Mouse (Mus musculus) hindbrain, embryonic 13.5 days (tissue): ENCODE results near the gene Gm11595. TPM values are rescaled to one million over a fixed set of nuclear protein-coding genes. Genes with fewer than 3 reads are reported as not detected.
"Not testable (repeated sequence)": the region's sequence is repeated elsewhere in the genome, so short reads cannot be mapped to it uniquely, and the experiment has no call there.

Experiments used
- ATAC-seq: fragments of 200-750 bp; cut with Nextera tagmentation; 2 replicates; pipeline ENCODE4 v1.8.0; 2017; ENCODE audit warnings: moderate TSS enrichment; ENCODE audit not compliant: low FRiP score
- H3K27ac ChIP-seq: fragments of 300-500 bp; sonication (generic); 2 replicates; pipeline ENCODE4 v1.5.1; 2015; ENCODE audit warnings: inconsistent platforms, mild to moderate bottlenecking, moderate library complexity
- H3K27me3 ChIP-seq: fragments of 300-500 bp; sonication (generic); 2 replicates; pipeline ENCODE4 v1.6.1; 2015; ENCODE audit warnings: mild to moderate bottlenecking, inconsistent platforms
- H3K36me3 ChIP-seq: fragments of 300-500 bp; sonication (generic); 2 replicates; pipeline ENCODE4 v1.6.1; 2015; ENCODE audit warnings: mild to moderate bottlenecking, inconsistent platforms
- H3K4me1 ChIP-seq: fragments of 300-500 bp; sonication (generic); replicated peaks from 2 replicates; pipeline ENCODE4 v1.6.1; 2015; ENCODE audit warnings: inconsistent platforms
- H3K4me2 ChIP-seq: fragments of 300-500 bp; sonication (generic); 2 replicates; pipeline ENCODE4 v1.6.1; 2015; ENCODE audit warnings: inconsistent platforms, mild to moderate bottlenecking, moderate library complexity
- H3K4me3 ChIP-seq: fragments of 300-500 bp; sonication (generic); 2 replicates; pipeline ENCODE4 v1.5.1; 2015; ENCODE audit warnings: mild to moderate bottlenecking, inconsistent platforms
- H3K9ac ChIP-seq: fragments of 300-500 bp; sonication (generic); 2 replicates; pipeline ENCODE4 v1.6.1; 2015; ENCODE audit warnings: mild to moderate bottlenecking, inconsistent platforms
- H3K9me3 ChIP-seq: fragments of 300-500 bp; sonication (generic); 2 replicates; pipeline ENCODE4 v1.6.1; 2016; ENCODE audit warnings: inconsistent platforms
- WGBS: fragments of 180-500 bp; shearing (Covaris S2); methylation state at CpG from one replicate; pipeline ENCODE4 v1.1.7; 2015; 5-methylcytosine and 5-hydroxymethylcytosine counted together
- polyA plus RNA-seq: library from polyadenylated mRNA; unstranded; fragments of >200 nt; fragmentation: Nextera tagmentation; extraction: Ambion mirVana; gene quantifications from 2 replicates; pipeline ENCODE4 v1.2.1, GENCODE M21; 2015

The Gm11595 gene
- not detected in 2 replicates for polyA plus RNA-seq

DNA sequence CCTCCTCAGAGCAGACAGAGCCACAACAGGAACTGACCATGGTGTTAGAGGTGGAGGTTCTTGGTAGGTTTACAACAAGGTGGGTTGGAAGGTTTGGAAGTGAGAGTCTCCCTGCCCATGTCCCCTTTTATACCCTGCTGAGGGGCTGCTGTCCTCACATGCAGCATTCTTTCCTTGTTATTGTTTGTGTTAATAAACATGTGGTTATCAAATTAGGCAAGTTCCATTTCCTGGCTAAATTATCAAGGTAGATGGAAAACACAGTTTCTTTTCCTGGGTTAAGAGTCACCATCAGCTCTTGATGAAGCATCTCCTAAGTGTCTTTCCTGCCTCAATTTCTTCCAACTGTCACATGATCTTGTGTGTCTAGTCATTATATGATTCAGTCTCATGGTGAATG is at the start of gene Gm11595:
Gm11595 (minus strand) TSS at position 101 of the 400 bp plus-strand sequence.
- H3K4me1 ChIP-seq, H3K9me3 ChIP-seq, ATAC-seq, H3K27ac ChIP-seq, H3K4me3 ChIP-seq, H3K36me3 ChIP-seq, H3K9ac ChIP-seq, H3K27me3 ChIP-seq, H3K4me2 ChIP-seq: not testable (repeated sequence)

DNA sequence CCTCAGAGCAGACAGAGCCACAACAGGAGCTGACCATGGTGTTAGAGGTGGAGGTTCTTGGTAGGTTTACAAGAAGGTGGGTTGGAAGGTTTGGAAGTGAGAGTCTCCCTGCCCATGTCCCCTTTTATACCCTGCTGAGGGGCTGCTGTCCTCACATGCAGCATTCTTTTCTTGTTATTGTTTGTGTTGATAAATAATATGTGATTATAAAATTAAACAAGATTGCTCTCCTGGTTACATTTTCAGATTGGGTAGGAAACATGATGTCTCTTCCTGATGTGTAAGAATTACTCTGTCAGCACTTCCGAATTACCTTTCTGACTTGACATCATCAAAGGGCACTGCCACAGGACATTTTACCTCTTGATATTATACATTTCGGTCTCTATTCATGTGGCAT is 42.9 kb upstream of the Gm11595 start, which contains the start of gene Gm11564:
Gm11564 (minus strand) TSS at position 101 of the 400 bp plus-strand sequence.
- not testable (repeated sequence) for H3K9ac ChIP-seq, H3K9me3 ChIP-seq, H3K4me2 ChIP-seq, H3K4me3 ChIP-seq, H3K27ac ChIP-seq, H3K27me3 ChIP-seq, H3K4me1 ChIP-seq, H3K36me3 ChIP-seq, ATAC-seq
- WGBS = 90% methylated on average over 2 of the region's 2 CpGs

DNA sequence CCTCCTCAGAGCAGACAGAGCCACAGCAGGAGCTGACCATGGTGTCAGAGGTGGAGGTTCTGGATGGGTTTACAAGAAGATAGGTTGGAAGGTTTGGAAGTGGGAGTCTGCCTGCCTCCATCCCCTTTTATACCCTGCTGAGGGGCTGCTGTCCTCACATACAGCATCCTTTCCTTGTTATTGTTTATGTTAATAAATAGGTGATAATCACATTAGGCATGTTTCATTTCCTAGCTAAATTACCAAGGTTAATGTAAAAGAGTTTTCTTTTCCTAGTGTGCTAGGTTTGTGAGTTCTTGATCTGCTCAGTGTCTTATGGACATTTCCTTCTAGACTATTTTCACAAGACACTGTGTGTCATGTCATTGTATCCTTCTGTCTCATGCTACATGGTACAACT is 37.1 kb upstream of the Gm11595 start, which contains the start of gene Krtap4-13:
Krtap4-13 (minus strand) TSS at position 101 of the 400 bp plus-strand sequence.
- H3K36me3 ChIP-seq, H3K4me2 ChIP-seq, ATAC-seq, H3K27me3 ChIP-seq, H3K9ac ChIP-seq, H3K9me3 ChIP-seq, H3K4me1 ChIP-seq, H3K4me3 ChIP-seq, H3K27ac ChIP-seq: not testable (repeated sequence)

DNA sequence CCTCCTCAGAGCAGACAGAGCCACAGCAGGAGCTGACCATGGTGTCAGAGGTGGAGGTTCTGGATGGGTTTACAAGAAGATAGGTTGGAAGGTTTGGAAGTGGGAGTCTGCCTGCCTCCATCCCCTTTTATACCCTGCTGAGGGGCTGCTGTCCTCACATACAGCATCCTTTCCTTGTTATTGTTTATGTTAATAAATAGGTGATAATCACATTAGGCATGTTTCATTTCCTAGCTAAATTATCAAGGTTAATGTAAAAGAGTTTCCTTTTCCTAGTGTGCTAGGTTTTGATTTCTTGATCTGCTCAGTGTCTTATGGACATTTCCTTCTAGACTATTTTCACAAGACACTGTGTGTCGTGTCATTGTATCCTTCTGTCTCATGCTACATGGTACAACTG is 31.6 kb upstream of the Gm11595 start, which contains the start of gene Gm11554:
Gm11554 (minus strand) TSS at position 101 of the 400 bp plus-strand sequence.
- no CpG with 5 or more reads among the region's 1 CpGs for WGBS
- not testable (repeated sequence) for H3K4me2 ChIP-seq, H3K27ac ChIP-seq, H3K9me3 ChIP-seq, H3K4me1 ChIP-seq, H3K27me3 ChIP-seq, ATAC-seq, H3K9ac ChIP-seq, H3K4me3 ChIP-seq, H3K36me3 ChIP-seq

DNA sequence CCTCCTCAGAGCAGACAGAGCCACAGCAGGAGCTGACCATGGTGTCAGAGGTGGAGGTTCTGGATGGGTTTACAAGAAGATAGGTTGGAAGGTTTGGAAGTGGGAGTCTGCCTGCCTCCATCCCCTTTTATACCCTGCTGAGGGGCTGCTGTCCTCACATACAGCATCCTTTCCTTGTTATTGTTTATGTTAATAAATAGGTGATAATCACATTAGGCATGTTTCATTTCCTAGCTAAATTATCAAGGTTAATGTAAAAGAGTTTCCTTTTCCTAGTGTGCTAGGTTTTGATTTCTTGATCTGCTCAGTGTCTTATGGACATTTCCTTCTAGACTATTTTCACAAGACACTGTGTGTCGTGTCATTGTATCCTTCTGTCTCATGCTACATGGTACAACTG is 26.1 kb upstream of the Gm11595 start, which contains the start of gene Gm11569:
Gm11569 (minus strand) TSS at position 101 of the 400 bp plus-strand sequence.
- not testable (repeated sequence) for ATAC-seq, H3K9me3 ChIP-seq, H3K4me1 ChIP-seq, H3K27ac ChIP-seq, H3K4me3 ChIP-seq, H3K27me3 ChIP-seq, H3K4me2 ChIP-seq, H3K36me3 ChIP-seq, H3K9ac ChIP-seq
- WGBS = no CpG with 5 or more reads among the region's 1 CpGs

DNA sequence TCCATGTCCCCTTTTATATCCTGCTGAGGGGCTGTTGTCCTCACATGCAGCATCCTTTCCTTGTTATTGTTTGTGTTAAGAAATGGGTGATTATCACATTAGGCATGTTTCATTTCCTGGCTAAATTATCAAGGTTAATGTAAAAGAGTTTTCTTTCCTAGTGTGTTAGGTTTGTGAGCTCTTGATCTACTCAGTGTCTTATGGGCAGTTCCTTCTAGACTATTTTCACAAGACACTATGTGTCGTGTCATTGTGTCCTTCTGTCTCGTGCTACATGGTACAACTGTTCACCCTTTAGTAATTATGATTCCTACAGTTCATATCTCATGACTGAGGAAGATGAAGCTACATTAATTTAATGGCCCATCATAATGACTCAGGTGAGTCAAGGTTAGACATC is 20.7 kb upstream of the Gm11595 start, which contains the start of gene Gm11596:
Gm11596 (minus strand) TSS at position 101 of the 400 bp plus-strand sequence.
- 90% methylated on average over 2 of the region's 2 CpGs for WGBS
- ATAC-seq = no peak
- H3K9me3 ChIP-seq = no peaks in the 10 kb centered on the region
- no peaks in the 10 kb centered on the region for H3K4me1 ChIP-seq
- H3K36me3 ChIP-seq = no peaks in the 10 kb centered on the region
- H3K4me3 ChIP-seq = no peak within 1 kb of the TSS
- H3K4me2 ChIP-seq = no peak within 1 kb of the TSS
- no peaks in the 10 kb centered on the region for H3K27me3 ChIP-seq
- no peak within 1 kb of the TSS for H3K9ac ChIP-seq
- H3K27ac ChIP-seq = no peak within 1 kb of the TSS

DNA sequence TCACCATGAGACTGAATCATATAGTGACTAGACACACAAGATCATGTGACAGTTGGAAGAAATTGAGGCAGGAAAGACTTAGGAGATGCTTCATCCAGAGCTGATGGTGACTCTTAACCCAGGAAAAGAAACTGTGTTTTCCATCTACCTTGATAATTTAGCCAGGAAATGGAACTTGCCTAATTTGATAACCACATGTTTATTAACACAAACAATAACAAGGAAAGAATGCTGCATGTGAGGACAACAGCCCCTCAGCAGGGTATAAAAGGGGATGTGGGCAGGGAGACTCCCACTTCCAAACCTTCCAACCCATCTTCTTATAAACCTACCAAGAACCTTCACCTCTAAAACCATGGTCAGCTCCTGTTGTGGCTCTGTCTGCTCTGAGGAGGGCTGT is 12.2 kb upstream of the Gm11595 start, which contains the start of gene Krtap4-9:
Krtap4-9 (plus strand) TSS at position 301 of the 400 bp plus-strand sequence.
- H3K4me1 ChIP-seq, H3K36me3 ChIP-seq, ATAC-seq, H3K27ac ChIP-seq, H3K9me3 ChIP-seq, H3K27me3 ChIP-seq, H3K9ac ChIP-seq, H3K4me3 ChIP-seq, H3K4me2 ChIP-seq: not testable (repeated sequence)

DNA sequence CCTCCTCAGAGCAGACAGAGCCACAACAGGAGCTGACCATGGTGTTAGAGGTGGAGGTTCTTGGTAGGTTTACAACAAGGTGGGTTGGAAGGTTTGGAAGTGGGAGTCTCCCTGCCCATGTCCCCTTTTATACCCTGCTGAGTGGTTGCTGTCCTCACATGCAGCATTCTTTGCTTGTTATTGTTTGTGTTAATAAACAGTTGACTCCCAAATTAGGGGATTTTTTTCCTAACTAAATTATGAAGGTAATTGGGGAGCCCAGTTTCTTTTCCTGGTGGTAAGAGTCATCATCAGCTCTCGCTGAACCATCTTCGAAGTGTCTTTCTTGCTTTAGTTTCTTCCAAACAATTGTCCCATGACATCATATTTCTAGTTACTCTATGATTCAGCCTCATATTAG is 7.9 kb upstream of the Gm11595 start, which contains the start of gene Krtap4-8:
Krtap4-8 (minus strand) TSS at position 101 of the 400 bp plus-strand sequence.
- Histone ChIP-seq H3K27me3 (no peaks in the 10 kb centered on the region), H3K4me1 (no peaks in the 10 kb centered on the region; the same call in 1 of the 2 replicates), H3K9ac (no peak within 1 kb of the TSS), H3K9me3 (no peaks in the 10 kb centered on the region), H3K4me2 (no peak within 1 kb of the TSS), H3K4me3 (no peak within 1 kb of the TSS), H3K36me3 (no peaks in the 10 kb centered on the region), H3K27ac (no peak within 1 kb of the TSS)
- WGBS = 93% methylated on average over 2 of the region's 2 CpGs
- no peak for ATAC-seq

DNA sequence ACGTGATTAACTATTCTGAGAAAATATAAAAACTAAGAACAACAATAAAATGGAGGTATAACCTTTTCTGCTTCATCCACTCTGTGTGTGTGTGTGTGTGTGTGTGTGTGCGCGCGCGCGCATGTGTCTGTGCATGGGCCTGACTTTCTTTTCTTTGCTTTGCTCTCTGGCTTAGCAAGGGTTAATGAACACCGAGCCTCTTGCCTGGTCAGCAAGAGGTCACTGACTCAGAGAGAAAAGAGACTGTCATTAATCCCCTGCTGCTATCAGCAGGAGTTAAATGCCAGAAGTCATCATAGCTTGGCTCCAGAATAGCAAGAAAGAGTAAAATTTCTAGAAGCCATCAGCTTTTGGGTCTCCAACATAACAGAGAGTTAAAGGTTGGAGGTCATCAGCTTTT is 5.7 kb upstream of the Gm11595 start:
- no peaks in the 10 kb centered on the region; the same call in 1 of the 2 replicates for H3K4me1 ChIP-seq
- H3K9ac ChIP-seq = no peak overlapping the region
- ATAC-seq = no peak
- no peak overlapping the region for H3K27ac ChIP-seq
- H3K36me3 ChIP-seq = no peaks in the 10 kb centered on the region
- H3K4me2 ChIP-seq = no peak overlapping the region
- no peak overlapping the region for H3K4me3 ChIP-seq
- WGBS = 33% methylated on average over 7 of the region's 7 CpGs
- no peaks in the 10 kb centered on the region for H3K27me3 ChIP-seq
- H3K9me3 ChIP-seq = no peaks in the 10 kb centered on the region

DNA sequence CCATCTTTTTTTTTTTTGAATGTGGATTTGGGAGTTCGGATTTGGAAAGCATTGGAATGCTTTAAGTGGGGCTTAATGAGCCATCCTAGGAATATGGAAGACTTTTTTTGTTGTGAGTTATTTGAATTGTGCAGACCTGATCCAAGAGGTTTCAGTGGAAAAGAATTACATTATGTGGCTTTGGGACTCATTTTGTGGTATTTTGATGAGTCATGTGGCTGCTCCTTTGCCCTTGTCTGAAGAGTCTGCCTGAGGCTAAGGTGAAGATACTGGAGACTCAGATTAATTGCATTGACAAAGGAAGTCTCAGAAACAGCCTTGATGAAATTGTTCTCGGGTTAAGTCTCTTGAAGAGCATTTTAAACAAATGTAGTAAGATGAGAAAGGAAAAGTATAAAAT is 4.3 kb downstream of the Gm11595 start:
- H3K4me1 ChIP-seq = no peaks in the 10 kb centered on the region
- H3K9ac ChIP-seq = no peak overlapping the region
- no peaks in the 10 kb centered on the region for H3K36me3 ChIP-seq
- no peak overlapping the region for H3K4me3 ChIP-seq
- no peak for ATAC-seq
- H3K4me2 ChIP-seq = no peak overlapping the region
- WGBS = 74% methylated on average over 2 of the region's 2 CpGs
- H3K27me3 ChIP-seq = no peaks in the 10 kb centered on the region
- no peaks in the 10 kb centered on the region for H3K9me3 ChIP-seq
- no peak overlapping the region for H3K27ac ChIP-seq

DNA sequence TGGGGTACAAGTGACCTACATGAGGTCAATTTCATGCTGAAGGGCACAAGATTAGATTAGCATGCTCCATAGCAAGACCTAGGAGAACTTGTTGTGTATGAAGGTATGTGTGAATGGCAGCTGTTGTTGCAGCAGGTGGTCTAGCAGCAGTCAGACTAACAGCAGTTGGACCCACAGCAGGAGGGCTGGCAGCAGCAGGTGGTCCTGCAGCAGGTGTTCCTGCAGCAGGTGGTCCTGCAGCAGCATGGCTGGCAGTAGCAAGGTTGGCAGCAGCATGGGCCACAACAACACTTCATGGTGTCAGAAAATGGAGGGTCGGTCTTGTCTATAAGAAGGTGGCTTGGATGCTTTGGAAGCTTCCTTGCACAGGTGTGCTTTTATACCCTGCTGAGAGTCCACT is 13.8 kb downstream of the Gm11595 start:
- Histone ChIP-seq H3K4me2 (no peak overlapping the region), H3K27me3 (no peaks in the 10 kb centered on the region), H3K4me3 (no peak overlapping the region), H3K4me1 (no peaks in the 10 kb centered on the region), H3K36me3 (no peaks in the 10 kb centered on the region), H3K9me3 (no peaks in the 10 kb centered on the region), H3K9ac (no peak overlapping the region), H3K27ac (no peak overlapping the region)
- WGBS = 100% methylated on average over 1 of the region's 1 CpGs
- ATAC-seq = no peak

DNA sequence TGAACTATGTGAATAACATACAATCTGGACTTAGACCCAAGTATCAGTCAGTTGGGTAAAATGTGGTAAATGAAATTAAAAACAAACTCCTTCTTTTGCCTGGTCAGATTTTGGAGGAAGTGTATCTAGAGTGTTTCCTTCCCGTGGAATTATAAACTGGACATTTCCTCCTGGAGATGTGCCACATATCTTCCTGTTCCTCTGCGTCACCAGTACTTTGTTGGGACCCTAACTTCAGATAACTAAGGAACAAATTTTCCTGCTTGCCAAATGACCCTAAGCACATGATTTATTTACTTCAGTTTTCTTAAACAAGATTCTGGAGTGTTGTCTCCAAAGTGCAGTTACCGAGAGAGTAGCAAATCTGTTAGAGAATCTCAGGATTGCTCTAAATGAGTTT is 28.7 kb downstream of the Gm11595 start:
- Histone ChIP-seq H3K9ac (no peak overlapping the region), H3K4me2 (no peak overlapping the region), H3K27ac (no peak overlapping the region), H3K27me3 (no peaks in the 10 kb centered on the region), H3K36me3 (no peaks in the 10 kb centered on the region), H3K4me3 (no peak overlapping the region), H3K4me1 (no peaks in the 10 kb centered on the region), H3K9me3 (no peaks in the 10 kb centered on the region)
- 95% methylated on average over 3 of the region's 3 CpGs for WGBS
- no peak for ATAC-seq

DNA sequence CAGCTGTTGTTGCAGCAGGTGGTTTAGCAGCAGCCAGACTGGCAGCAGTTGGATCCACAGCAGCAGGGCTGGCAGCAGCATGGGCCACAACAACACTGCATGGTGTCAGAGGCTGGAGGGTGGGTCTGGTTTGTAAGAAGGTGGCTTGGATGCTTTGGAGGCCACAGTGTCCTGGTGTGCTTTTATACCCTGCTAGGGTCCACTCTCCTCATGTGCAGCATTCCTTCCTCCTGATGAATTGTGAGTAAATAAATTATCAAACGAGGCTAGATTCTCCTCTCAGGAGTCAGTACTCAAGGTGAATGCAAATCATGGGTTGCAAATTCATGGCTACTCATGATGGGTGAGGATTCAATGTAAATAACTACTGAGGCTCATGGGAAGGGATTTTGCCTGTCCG is 38.5 kb downstream of the Gm11595 start, which contains the start of gene Gm14180:
Gm14180 (minus strand) TSS at position 101 of the 400 bp plus-strand sequence.
- no peak for ATAC-seq
- WGBS = 63% methylated on average over 2 of the region's 2 CpGs

More for the DNA sequence above, 38.5 kb downstream of the Gm11595 start, which contains the start of gene Gm14180:
- no peak within 1 kb of the TSS for H3K9ac ChIP-seq
- H3K27me3 ChIP-seq = no peaks in the 10 kb centered on the region
- H3K9me3 ChIP-seq = no peaks in the 10 kb centered on the region
- H3K27ac ChIP-seq = no peak within 1 kb of the TSS
- no peak within 1 kb of the TSS for H3K4me3 ChIP-seq
- no peaks in the 10 kb centered on the region for H3K4me1 ChIP-seq
- no peak within 1 kb of the TSS for H3K4me2 ChIP-seq
- H3K36me3 ChIP-seq = no peaks in the 10 kb centered on the region
